Mouse (Mus musculus): ENCODE results near the gene Tgoln1.

DNA sequence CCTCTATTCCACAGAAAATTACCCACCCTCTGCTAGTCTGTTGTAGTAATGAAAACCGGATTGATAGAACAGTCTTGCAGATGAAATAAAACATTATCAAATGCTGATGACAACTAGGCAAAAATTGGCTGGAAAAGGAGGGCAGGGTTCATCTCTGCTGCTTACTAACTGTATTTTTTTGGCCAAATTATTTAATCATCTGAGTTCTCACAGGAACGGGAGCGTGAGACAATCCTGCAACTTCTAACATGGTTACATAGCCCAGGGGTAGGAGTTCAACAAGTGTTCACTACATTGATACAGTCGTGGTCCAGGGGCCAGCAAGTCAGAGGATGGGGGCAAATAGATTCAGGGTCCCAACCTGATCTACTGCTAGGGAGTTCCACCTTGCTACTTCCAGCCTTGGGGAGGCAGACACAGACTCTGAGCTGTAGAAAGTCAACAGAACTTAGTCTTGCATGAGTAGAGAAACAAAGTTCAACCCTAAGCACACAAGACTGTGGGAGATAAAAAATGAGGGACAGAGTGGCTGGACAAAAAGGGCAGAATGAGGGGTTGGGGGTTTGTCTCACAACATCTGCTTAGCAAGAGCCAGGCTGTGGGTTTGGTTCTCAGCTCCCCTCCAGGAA is 33.5 kb downstream of the Tgoln1 start:
- TF ChIP-seq EP300 (IDR thresholded peaks at IDR 0.05; ENCODE audit: low read depth): no peak
- no peak for TF ChIP-seq CTCF (IDR thresholded peaks at IDR 0.05; ENCODE audit: low read depth)

Measured in liver, postnatal 0 days (tissue).